Mouse (Mus musculus) liver, adult 2 months (tissue): ENCODE results near the gene Igf1r.

Experiments used
- CTCF ChIP-seq: fragments of 200-500 bp; IDR thresholded peaks from 2 replicates; pipeline ENCODE4 v1.5.1; 2011; ENCODE audit warnings: low read depth, low read length, control low read depth
- POLR2A ChIP-seq: fragments of 200-500 bp; IDR thresholded peaks from 2 replicates; pipeline ENCODE4 v1.6.1; 2011; ENCODE audit warnings: low read length, control low read depth; ENCODE audit not compliant: insufficient read depth; ENCODE audit errors: extremely low read depth

- TF ChIP-seq CTCF (no peak), POLR2A (no peak)
Observed at GRCm38 (mm10) chr7:68073460-68073806, 120.8 kb downstream of the Igf1r start.
